Mouse (Mus musculus): Measurements from ENCODE around the gene Lrrc29. TPM values are rescaled to one million over a fixed set of nuclear protein-coding genes. Genes with fewer than 3 reads are reported as not detected.
A peak's percentile ranks its signal among the peaks of the same experiment; 100 is the strongest.

Lrrc29 gene
- 0.72 and 0.86 TPM in 2 replicates for polyA plus RNA-seq (2014; fragmentation: Nextera tagmentation; extraction: Ambion mirVana)

GRCm38 (mm10) chr8:105326141-105326672 lies at the start of gene Lrrc29, which contains the start of gene Tmem208:
Lrrc29 (minus strand) TSS chr8:105326278.
Tmem208 (plus strand) TSS chr8:105326354.
- H3K4me2 ChIP-seq (ENCODE audit: low read length): peak within 1 kb of the TSS; percentile 91
- DNase-seq (peak; percentile 98), ATAC-seq (ENCODE audit: low FRiP score, low TSS enrichment) (peak; percentile 91)
- peaks cover 46% of the 10 kb centered on the region for H3K36me3 ChIP-seq (ENCODE audit: control insufficient read depth, insufficient read depth, low read length)
- H3K9me3 ChIP-seq (ENCODE audit: control insufficient read depth, low read length): no peaks in the 10 kb centered on the region
- H3K4me1 ChIP-seq (ENCODE audit: control insufficient read depth, insufficient read depth, low read length): peaks cover 16% of the 10 kb centered on the region
- H3K27ac ChIP-seq (replicated peaks; ENCODE audit: low read depth, low read length): peak within 1 kb of the TSS; percentile 81
- under 1% methylated on average over 36 of the region's 36 CpGs for WGBS
- H3K9ac ChIP-seq (replicated peaks; ENCODE audit: low read length): peak within 1 kb of the TSS; percentile 93
- H3K27me3 ChIP-seq (ENCODE audit: control insufficient read depth, insufficient read depth, low read length): no peaks in the 10 kb centered on the region
- peak within 1 kb of the TSS; percentile 88 for H3K4me3 ChIP-seq (replicated peaks; ENCODE audit: low read depth, low read length)

- H3K4me1 ChIP-seq (ENCODE audit: control insufficient read depth, insufficient read depth, low read length): no peaks in the 10 kb centered on the region
- peak; percentile 44 for DNase-seq
- H3K36me3 ChIP-seq (ENCODE audit: control insufficient read depth, insufficient read depth, low read length): peaks cover under 1% of the 10 kb centered on the region; the same call in 1 of the 2 replicates
- no peak overlapping the region for H3K27ac ChIP-seq (replicated peaks; ENCODE audit: low read depth, low read length)
- peak overlapping the region; percentile 41 for H3K4me2 ChIP-seq (ENCODE audit: low read length)
- ATAC-seq (ENCODE audit: low FRiP score, low TSS enrichment): 0 out of 2 replicates have a peak, but pooled peaks have one; percentile 29
- no peak overlapping the region for H3K4me3 ChIP-seq (replicated peaks; ENCODE audit: low read depth, low read length)
- no peaks in the 10 kb centered on the region for H3K9me3 ChIP-seq (ENCODE audit: control insufficient read depth, low read length)
- WGBS: 26% methylated on average over 33 of the region's 33 CpGs
- H3K9ac ChIP-seq (replicated peaks; ENCODE audit: low read length): no peak overlapping the region
- no peaks in the 10 kb centered on the region for H3K27me3 ChIP-seq (ENCODE audit: control insufficient read depth, insufficient read depth, low read length)
Observed at GRCm38 (mm10) chr8:105374513-105374966, 48.5 kb upstream of the Lrrc29 start.

GRCm38 (mm10) chr8:105373032-105373431 lies 47.0 kb upstream of the Lrrc29 start, which contains the start of gene Plekhg4:
Plekhg4 (plus strand) TSS chr8:105373274.
- DNase-seq (no peak), ATAC-seq (ENCODE audit: low FRiP score, low TSS enrichment) (no peak)
- Histone ChIP-seq H3K9me3 (ENCODE audit: control insufficient read depth, low read length) (no peaks in the 10 kb centered on the region), H3K36me3 (ENCODE audit: control insufficient read depth, insufficient read depth, low read length) (peaks cover 5% of the 10 kb centered on the region; the same call in 1 of the 2 replicates), H3K27ac (replicated peaks; ENCODE audit: low read depth, low read length) (no peak within 1 kb of the TSS), H3K4me1 (ENCODE audit: control insufficient read depth, insufficient read depth, low read length) (no peaks in the 10 kb centered on the region), H3K27me3 (ENCODE audit: control insufficient read depth, insufficient read depth, low read length) (no peaks in the 10 kb centered on the region), H3K9ac (replicated peaks; ENCODE audit: low read length) (no peak within 1 kb of the TSS), H3K4me2 (ENCODE audit: low read length) (0 out of 2 replicates have a peak within 1 kb of the TSS, but pooled peaks have one; percentile 41), H3K4me3 (replicated peaks; ENCODE audit: low read depth, low read length) (no peak within 1 kb of the TSS)
- WGBS: 66% methylated on average over 2 of the region's 2 CpGs

- peaks cover 5% of the 10 kb centered on the region; the same call in 1 of the 2 replicates for H3K36me3 ChIP-seq (ENCODE audit: control insufficient read depth, insufficient read depth, low read length)
- no peaks in the 10 kb centered on the region for H3K4me1 ChIP-seq (ENCODE audit: control insufficient read depth, insufficient read depth, low read length)
- no peaks in the 10 kb centered on the region for H3K9me3 ChIP-seq (ENCODE audit: control insufficient read depth, low read length)
- no peaks in the 10 kb centered on the region for H3K27me3 ChIP-seq (ENCODE audit: control insufficient read depth, insufficient read depth, low read length)
- H3K4me3 ChIP-seq (replicated peaks; ENCODE audit: low read depth, low read length): no peak overlapping the region
- no peak for DNase-seq
- ATAC-seq (ENCODE audit: low FRiP score, low TSS enrichment): no peak
- no peak overlapping the region for H3K27ac ChIP-seq (replicated peaks; ENCODE audit: low read depth, low read length)
- WGBS: 79% methylated on average over 9 of the region's 9 CpGs
- no peak overlapping the region for H3K9ac ChIP-seq (replicated peaks; ENCODE audit: low read length)
- H3K4me2 ChIP-seq (ENCODE audit: low read length): no peak overlapping the region
Observed at GRCm38 (mm10) chr8:105372473-105372872, 46.4 kb upstream of the Lrrc29 start.

GRCm38 (mm10) chr8:105367107-105367506 lies 41.0 kb upstream of the Lrrc29 start:
- H3K4me1 ChIP-seq (ENCODE audit: control insufficient read depth, insufficient read depth, low read length): no peaks in the 10 kb centered on the region
- 66% methylated on average over 2 of the region's 2 CpGs for WGBS
- no peak overlapping the region for H3K4me2 ChIP-seq (ENCODE audit: low read length)
- DNase-seq: peak; percentile 34
- no peak overlapping the region for H3K9ac ChIP-seq (replicated peaks; ENCODE audit: low read length)
- H3K4me3 ChIP-seq (replicated peaks; ENCODE audit: low read depth, low read length): no peak overlapping the region
- peaks cover 8% of the 10 kb centered on the region for H3K36me3 ChIP-seq (ENCODE audit: control insufficient read depth, insufficient read depth, low read length)
- no peaks in the 10 kb centered on the region for H3K27me3 ChIP-seq (ENCODE audit: control insufficient read depth, insufficient read depth, low read length)
- no peaks in the 10 kb centered on the region for H3K9me3 ChIP-seq (ENCODE audit: control insufficient read depth, low read length)
- H3K27ac ChIP-seq (replicated peaks; ENCODE audit: low read depth, low read length): no peak overlapping the region
- ATAC-seq (ENCODE audit: low FRiP score, low TSS enrichment): no peak

- Histone ChIP-seq H3K4me1 (ENCODE audit: control insufficient read depth, insufficient read depth, low read length) (no peaks in the 10 kb centered on the region), H3K4me3 (replicated peaks; ENCODE audit: low read depth, low read length) (no peak overlapping the region), H3K27ac (replicated peaks; ENCODE audit: low read depth, low read length) (no peak overlapping the region), H3K9me3 (ENCODE audit: control insufficient read depth, low read length) (no peaks in the 10 kb centered on the region), H3K36me3 (ENCODE audit: control insufficient read depth, insufficient read depth, low read length) (peaks cover 12% of the 10 kb centered on the region; the same call in 1 of the 2 replicates), H3K9ac (replicated peaks; ENCODE audit: low read length) (no peak overlapping the region), H3K4me2 (ENCODE audit: low read length) (no peak overlapping the region), H3K27me3 (ENCODE audit: control insufficient read depth, insufficient read depth, low read length) (no peaks in the 10 kb centered on the region)
- no peak for ATAC-seq (ENCODE audit: low FRiP score, low TSS enrichment)
- WGBS: 86% methylated on average over 12 of the region's 12 CpGs
- DNase-seq: peak; percentile 40
Observed at GRCm38 (mm10) chr8:105361751-105362702, 35.9 kb upstream of the Lrrc29 start.

- Histone ChIP-seq H3K27ac (replicated peaks; ENCODE audit: low read depth, low read length) (no peak overlapping the region), H3K9ac (replicated peaks; ENCODE audit: low read length) (no peak overlapping the region), H3K4me1 (ENCODE audit: control insufficient read depth, insufficient read depth, low read length) (no peaks in the 10 kb centered on the region), H3K4me2 (ENCODE audit: low read length) (no peak overlapping the region), H3K36me3 (ENCODE audit: control insufficient read depth, insufficient read depth, low read length) (peaks cover 25% of the 10 kb centered on the region), H3K27me3 (ENCODE audit: control insufficient read depth, insufficient read depth, low read length) (no peaks in the 10 kb centered on the region), H3K4me3 (replicated peaks; ENCODE audit: low read depth, low read length) (no peak overlapping the region), H3K9me3 (ENCODE audit: control insufficient read depth, low read length) (no peaks in the 10 kb centered on the region)
- DNase-seq: peak; percentile 75
- peak; percentile 18; the same call in 1 of the 2 replicates for ATAC-seq (ENCODE audit: low FRiP score, low TSS enrichment)
- WGBS: 46% methylated on average over 4 of the region's 4 CpGs
Observed at GRCm38 (mm10) chr8:105359646-105360045, 33.6 kb upstream of the Lrrc29 start.

GRCm38 (mm10) chr8:105359208-105359607 lies 33.1 kb upstream of the Lrrc29 start:
- DNase-seq: no peak
- 59% methylated on average over 15 of the region's 15 CpGs for WGBS
- no peak overlapping the region for H3K4me2 ChIP-seq (ENCODE audit: low read length)

More at GRCm38 (mm10) chr8:105359208-105359607, 33.1 kb upstream of the Lrrc29 start:
- ATAC-seq (ENCODE audit: low FRiP score, low TSS enrichment): peak; percentile 32; the same call in 1 of the 2 replicates
- Histone ChIP-seq H3K4me1 (ENCODE audit: control insufficient read depth, insufficient read depth, low read length) (no peaks in the 10 kb centered on the region), H3K9me3 (ENCODE audit: control insufficient read depth, low read length) (no peaks in the 10 kb centered on the region), H3K36me3 (ENCODE audit: control insufficient read depth, insufficient read depth, low read length) (peaks cover 25% of the 10 kb centered on the region), H3K4me3 (replicated peaks; ENCODE audit: low read depth, low read length) (no peak overlapping the region), H3K9ac (replicated peaks; ENCODE audit: low read length) (no peak overlapping the region), H3K27ac (replicated peaks; ENCODE audit: low read depth, low read length) (no peak overlapping the region), H3K27me3 (ENCODE audit: control insufficient read depth, insufficient read depth, low read length) (no peaks in the 10 kb centered on the region)
